Comparison of ENCODE assay signal across 8 mouse cellular contexts in genomic region chr8:84979599-84980421, GRCm38 (mm10). TPM values are rescaled to one million over a fixed set of nuclear protein-coding genes. Genes with fewer than 3 reads are reported as not detected.
DNase-seq lines count a peak whose midpoint lies in the region; ATAC-seq and TF ChIP-seq lines count a peak whose summit lies in the region.

No protein-coding gene starts in this region.

- no peaks in the 10 kb centered on the region for H3K36me3 ChIP-seq in hindbrain, postnatal 0 days (ENCODE audit: insufficient read depth, low read length)

- peak overlapping the region; percentile 100 for H3K27ac ChIP-seq in gastrocnemius, adult 2 months
- peak overlapping the region; percentile 67; the same call in 1 of the 2 replicates for H3K27ac ChIP-seq in hindbrain, postnatal 0 days

- TF ChIP-seq CTCF in gastrocnemius, adult 2 months (IDR thresholded peaks at IDR 0.05), result no peak
- no peak for TF ChIP-seq CTCF in hindbrain, postnatal 0 days (IDR thresholded peaks at IDR 0.05; ENCODE audit: low read depth)

- WGBS in hindbrain, postnatal 0 days, result 4% methylated on average over 41 of the region's 42 CpGs

- H3K27me3 ChIP-seq in hindbrain, postnatal 0 days (ENCODE audit: insufficient read depth, low read length), result no peaks in the 10 kb centered on the region

- DNase-seq in gastrocnemius, adult 2 months, result peak; percentile 93
- DNase-seq in hindbrain, postnatal 0 days (ENCODE audit: low spot score), result peak; percentile 93
- DNase-seq in left cerebral cortex, adult 8-10 months (ENCODE audit: low spot score in 2 of 2), result peak; percentile 77 to 94
- peak; percentile 93 to 97 for DNase-seq in right cerebral cortex, adult 2 months (ENCODE audit: low spot score in 2 of 2)
- DNase-seq in urinary bladder, postnatal 10 days (ENCODE audit: low spot score), result peak; percentile 85

- peaks cover 36% of the 10 kb centered on the region for H3K4me1 ChIP-seq in hindbrain, postnatal 0 days (ENCODE audit: insufficient read depth, low read length)

- peak; percentile 26 for ATAC-seq in activated CD4-positive, CD25-positive, alpha-beta regulatory T cell, adult 4 months
- ATAC-seq in common myeloid progenitor, adult 5-6 weeks (replicated peaks; ENCODE audit: low read depth, poor library complexity, severe bottlenecking), result peak; percentile 37
- ATAC-seq in hindbrain, postnatal 0 days, result peak; percentile 57
- ATAC-seq in megakaryocyte, adult 5-6 weeks (ENCODE audit: poor library complexity, severe bottlenecking), result peak; percentile 31

- H3K4me3 ChIP-seq in gastrocnemius, adult 2 months, result peak overlapping the region; percentile 89
- peak overlapping the region; percentile 29 for H3K4me3 ChIP-seq in hindbrain, postnatal 0 days (ENCODE audit: low read length)

- peak overlapping the region; percentile 98 for H3K4me2 ChIP-seq in hindbrain, postnatal 0 days (ENCODE audit: low read depth, low read length)

- intact Hi-C loops in gastrocnemius, adult 2 months (cut with DNase I), result loop anchor here (5.0 to 10.0 kb wide), 3 partner anchors 92 to 315 kb away; partner anchors contain the start of genes Calr, Dhps and Ier2

- H3K9me3 ChIP-seq in hindbrain, postnatal 0 days (ENCODE audit: low read length), result no peaks in the 10 kb centered on the region

- H3K9ac ChIP-seq in hindbrain, postnatal 0 days (replicated peaks; ENCODE audit: low read length), result peak overlapping the region; percentile 47

RNA-seq across cellular contexts. Expression of gene Junb, which starts 1.3 kb away (rescaled TPM):
- 10 to 100 TPM; 28.9 to 30.5 TPM for polyA plus RNA-seq in activated CD4-positive, CD25-positive, alpha-beta regulatory T cell, adult 4 months (2017; shearing (Covaris generic))
- 82.2 and 102 TPM in 2 replicates for total RNA-seq in common myeloid progenitor, adult 5-6 weeks (2017)
- total RNA-seq in gastrocnemius, adult 2 months (2021), result 10 to 100 TPM in 1 of 2 experiments, 1 to 10 TPM in 1; 5.7 to 10.1 TPM
- 16.9 and 17.8 TPM in 2 replicates for total RNA-seq in hindbrain, postnatal 0 days (2014; rRNA removed)
- polyA plus RNA-seq in hindbrain, postnatal 0 days (2015; fragmentation: Nextera tagmentation; extraction: Ambion mirVana), result 6.3 and 7.9 TPM in 2 replicates
- total RNA-seq in left cerebral cortex, adult 8-10 months (2022), result 10 to 100 TPM; 39.3 to 88.9 (median 65.7) TPM
- 45.5 and 60.4 TPM in 2 replicates for total RNA-seq in megakaryocyte, adult 5-6 weeks (2015)
- 110 and 125 TPM in 2 replicates for total RNA-seq in megakaryocyte, adult 5-6 weeks (2017)

RNA-seq across cellular contexts. Expression of gene Rnaseh2a, which starts 10.2 kb away (rescaled TPM):
- 10 to 100 TPM; 68.9 to 91.0 TPM for polyA plus RNA-seq in activated CD4-positive, CD25-positive, alpha-beta regulatory T cell, adult 4 months (2017; shearing (Covaris generic))
- 95.8 and 148 TPM in 2 replicates for total RNA-seq in common myeloid progenitor, adult 5-6 weeks (2017)
- 10 to 100 TPM; 22.1 to 25.9 TPM for total RNA-seq in gastrocnemius, adult 2 months (2021)
- total RNA-seq in hindbrain, postnatal 0 days (2014; rRNA removed), result 37.3 and 45.9 TPM in 2 replicates
- 59.0 and 59.7 TPM in 2 replicates for polyA plus RNA-seq in hindbrain, postnatal 0 days (2015; fragmentation: Nextera tagmentation; extraction: Ambion mirVana)
- 10 to 100 TPM; 45.9 to 60.0 (median 49.6) TPM for total RNA-seq in left cerebral cortex, adult 8-10 months (2022)
- 56.8 and 75.8 TPM in 2 replicates for total RNA-seq in megakaryocyte, adult 5-6 weeks (2015)
- total RNA-seq in megakaryocyte, adult 5-6 weeks (2017), result 41.1 and 49.0 TPM in 2 replicates

RNA-seq across cellular contexts. Expression of gene Prdx2, which starts 10.4 kb away (rescaled TPM):
- 100 to 1,000 TPM; 246 to 312 TPM for polyA plus RNA-seq in activated CD4-positive, CD25-positive, alpha-beta regulatory T cell, adult 4 months (2017; shearing (Covaris generic))
- total RNA-seq in common myeloid progenitor, adult 5-6 weeks (2017), result 631 and 634 TPM in 2 replicates
- total RNA-seq in gastrocnemius, adult 2 months (2021), result 100 to 1,000 TPM; 151 to 245 TPM
- 688 and 763 TPM in 2 replicates for total RNA-seq in hindbrain, postnatal 0 days (2014; rRNA removed)
- polyA plus RNA-seq in hindbrain, postnatal 0 days (2015; fragmentation: Nextera tagmentation; extraction: Ambion mirVana), result 925 and 937 TPM in 2 replicates
- 100 to 1,000 TPM; 328 to 384 (median 347) TPM for total RNA-seq in left cerebral cortex, adult 8-10 months (2022)
- total RNA-seq in megakaryocyte, adult 5-6 weeks (2015), result 180 and 184 TPM in 2 replicates
- 230 and 256 TPM in 2 replicates for total RNA-seq in megakaryocyte, adult 5-6 weeks (2017)

RNA-seq across cellular contexts. Expression of gene Gm49661, which starts 10.6 kb away (rescaled TPM):
- polyA plus RNA-seq in activated CD4-positive, CD25-positive, alpha-beta regulatory T cell, adult 4 months (2017; shearing (Covaris generic)), result not detected
- total RNA-seq in common myeloid progenitor, adult 5-6 weeks (2017), result not detected in 2 replicates
- not detected for total RNA-seq in gastrocnemius, adult 2 months (2021)
- not detected in 2 replicates for total RNA-seq in hindbrain, postnatal 0 days (2014; rRNA removed)
- not detected in 2 replicates for polyA plus RNA-seq in hindbrain, postnatal 0 days (2015; fragmentation: Nextera tagmentation; extraction: Ambion mirVana)
- 1 to 10 TPM in 1 of 4 experiments, not detected in 3; 1.8 TPM for total RNA-seq in left cerebral cortex, adult 8-10 months (2022)
- total RNA-seq in megakaryocyte, adult 5-6 weeks (2015), result 3.2 TPM in 1 of 2 replicates, not detected in the other
- total RNA-seq in megakaryocyte, adult 5-6 weeks (2017), result not detected in 2 replicates

RNA-seq across cellular contexts. Expression of gene Hook2, which starts 10.6 kb away (rescaled TPM):
- 1 to 10 TPM; 2.6 to 3.0 TPM for polyA plus RNA-seq in activated CD4-positive, CD25-positive, alpha-beta regulatory T cell, adult 4 months (2017; shearing (Covaris generic))
- 9.2 and 13.5 TPM in 2 replicates for total RNA-seq in common myeloid progenitor, adult 5-6 weeks (2017)
- 1 to 10 TPM; 1.4 to 2.0 TPM for total RNA-seq in gastrocnemius, adult 2 months (2021)
- total RNA-seq in hindbrain, postnatal 0 days (2014; rRNA removed), result 18.9 and 19.0 TPM in 2 replicates
- polyA plus RNA-seq in hindbrain, postnatal 0 days (2015; fragmentation: Nextera tagmentation; extraction: Ambion mirVana), result 29.7 and 33.4 TPM in 2 replicates
- 10 to 100 TPM in 2 of 4 experiments, 1 to 10 TPM in 2; 9.0 to 13.0 (median 10.3) TPM for total RNA-seq in left cerebral cortex, adult 8-10 months (2022)
- 0.82 and 1.1 TPM in 2 replicates for total RNA-seq in megakaryocyte, adult 5-6 weeks (2015)
- 3.1 and 6.6 TPM in 2 replicates for total RNA-seq in megakaryocyte, adult 5-6 weeks (2017)

Comparison
In these comparisons a context has a peak if more than half of its experiments do, and no peak if none do; other contexts are left out.
1. Peak in every context shown above with its lines: DNase-seq, ATAC-seq, H3K4me3 ChIP-seq and H3K27ac ChIP-seq.